Mouse (Mus musculus) T-helper 17 cell (primary cell): ENCODE data around the gene Srp14.

Source experiments
- in situ Hi-C, 2 experiments: fragments of 300-600 bp; cut with MboI, MseI; formaldehyde crosslinking; loops; 1 replicate in 1 of 2; 2 replicates in 1 of 2; pipeline ENCODE4 v1.15.1; 2025; ENCODE audit warnings: high pct_unique_total_duplicates in 2 of 2

Srp14 gene

DNA sequence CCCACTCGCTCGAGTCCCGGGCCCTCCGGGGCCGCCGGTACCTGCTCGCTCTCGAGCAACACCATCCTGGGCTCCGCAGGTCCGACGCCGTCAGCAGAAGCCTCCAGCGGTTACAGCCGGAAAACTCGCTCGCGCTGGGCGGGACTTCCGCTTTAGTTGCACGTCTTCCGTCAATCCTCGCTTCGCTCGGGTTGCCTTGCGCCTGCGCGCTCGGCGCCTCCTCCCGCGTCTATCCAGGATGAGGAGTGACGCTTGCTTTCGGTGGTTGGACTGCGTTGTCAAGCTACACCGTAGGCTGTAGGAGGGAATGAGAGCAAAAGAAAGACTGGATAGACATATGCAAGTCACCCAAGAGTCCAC is at the start of gene Srp14:
Gene Srp14 (minus strand): TSS at position 162 of the 360 bp plus-strand sequence.
- in situ Hi-C loops, result no loop called here

DNA sequence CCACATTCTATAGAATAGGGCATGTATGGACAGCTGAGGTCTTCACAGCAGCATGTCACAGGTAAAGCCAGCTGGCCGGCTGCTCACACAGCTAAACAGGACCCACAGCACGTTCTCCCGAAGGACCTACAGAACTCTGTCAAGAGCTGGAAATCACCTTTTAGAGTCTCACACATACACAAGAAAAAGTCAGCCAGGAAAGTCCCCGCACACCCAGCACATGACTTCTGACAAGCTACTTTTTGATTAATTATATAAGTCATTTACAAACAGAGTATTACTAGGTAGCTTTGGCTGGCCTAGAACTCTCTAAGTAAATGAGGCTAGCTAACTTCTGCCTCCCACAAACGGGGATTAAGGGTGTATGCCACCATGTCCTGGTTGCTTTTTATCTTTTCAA is 47.0 kb upstream of the Srp14 start:
- in situ Hi-C loops, result loop anchor here in 1 of 2 experiments (10.0 kb wide), 1 partner anchor 502 kb away; no protein-coding TSS in a partner anchor

DNA sequence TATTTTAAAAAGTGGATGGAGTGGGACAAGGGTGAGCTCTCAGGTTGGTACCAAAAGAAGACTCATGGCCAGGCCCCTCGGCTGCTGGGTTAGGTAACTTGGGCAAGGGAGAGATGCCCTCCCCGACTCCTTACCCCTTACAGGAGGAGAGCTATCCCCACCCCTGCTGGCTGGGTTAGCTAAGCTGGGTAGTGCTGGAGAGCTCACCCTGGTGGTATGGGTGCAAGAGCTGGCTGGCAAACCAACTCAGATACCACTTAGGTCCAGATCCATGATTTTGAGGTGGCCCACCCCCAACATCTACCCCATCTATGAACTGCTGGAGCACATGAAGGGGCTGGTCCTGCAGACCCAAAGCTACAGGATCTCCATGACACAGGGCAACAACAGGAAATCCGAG is 45.3 kb upstream of the Srp14 start:
- in situ Hi-C loops, result loop anchor here in 1 of 2 experiments (10.0 kb wide), 1 partner anchor 500 kb away; no protein-coding TSS in a partner anchor

DNA sequence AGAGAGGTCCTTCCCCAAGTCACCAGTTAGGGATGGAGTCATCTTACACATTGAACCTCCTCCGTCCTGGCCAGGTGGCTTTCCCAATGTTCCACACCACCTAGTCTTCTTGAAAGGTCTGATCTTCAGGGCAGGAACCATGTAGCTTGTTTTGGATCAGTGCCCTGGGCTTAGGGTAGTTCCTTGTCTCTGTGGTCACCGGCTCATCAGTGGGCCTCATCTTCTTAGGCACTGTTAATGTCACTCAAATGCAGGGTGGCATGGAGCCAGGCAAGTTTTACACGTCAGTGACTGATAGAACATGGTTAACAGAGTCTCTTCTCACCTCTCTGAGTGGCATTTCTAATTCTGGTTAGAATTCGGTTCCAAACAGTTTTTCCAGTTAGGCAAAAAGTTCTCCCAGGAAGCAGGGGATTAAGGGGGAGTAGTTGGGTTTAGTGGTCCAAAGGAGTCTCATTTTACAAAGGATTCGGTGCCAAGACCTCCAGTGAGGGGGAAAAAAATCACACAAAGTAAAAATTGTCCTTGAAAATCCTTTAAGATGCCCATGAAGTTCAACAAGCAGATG is 43.7 kb upstream of the Srp14 start:
- in situ Hi-C loops, result loop anchor here in 1 of 2 experiments (10.0 kb wide), 1 partner anchor 498 kb away; no protein-coding TSS in a partner anchor

DNA sequence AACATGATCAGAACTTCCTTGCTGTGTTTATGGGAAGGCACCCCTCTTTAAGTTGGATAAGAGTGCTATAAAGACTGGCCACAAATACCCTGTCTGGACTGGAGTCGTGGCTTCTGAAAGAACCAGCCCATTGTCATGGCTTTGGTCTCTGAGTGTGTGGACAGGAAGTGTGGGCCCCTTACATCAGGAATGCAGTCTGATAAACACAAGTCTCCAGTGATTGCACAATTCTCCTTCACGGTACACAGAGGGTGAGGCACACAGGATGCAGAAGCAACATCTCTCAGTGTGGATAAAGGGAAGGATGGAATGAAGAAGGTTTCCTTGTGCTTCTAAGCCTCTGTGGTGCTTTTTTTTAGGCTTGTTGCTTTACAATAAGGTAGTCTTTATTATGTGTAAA is 42.8 kb upstream of the Srp14 start:
- in situ Hi-C loops, result loop anchor here in 1 of 2 experiments (10.0 kb wide), 1 partner anchor 497 kb away; no protein-coding TSS in a partner anchor

DNA sequence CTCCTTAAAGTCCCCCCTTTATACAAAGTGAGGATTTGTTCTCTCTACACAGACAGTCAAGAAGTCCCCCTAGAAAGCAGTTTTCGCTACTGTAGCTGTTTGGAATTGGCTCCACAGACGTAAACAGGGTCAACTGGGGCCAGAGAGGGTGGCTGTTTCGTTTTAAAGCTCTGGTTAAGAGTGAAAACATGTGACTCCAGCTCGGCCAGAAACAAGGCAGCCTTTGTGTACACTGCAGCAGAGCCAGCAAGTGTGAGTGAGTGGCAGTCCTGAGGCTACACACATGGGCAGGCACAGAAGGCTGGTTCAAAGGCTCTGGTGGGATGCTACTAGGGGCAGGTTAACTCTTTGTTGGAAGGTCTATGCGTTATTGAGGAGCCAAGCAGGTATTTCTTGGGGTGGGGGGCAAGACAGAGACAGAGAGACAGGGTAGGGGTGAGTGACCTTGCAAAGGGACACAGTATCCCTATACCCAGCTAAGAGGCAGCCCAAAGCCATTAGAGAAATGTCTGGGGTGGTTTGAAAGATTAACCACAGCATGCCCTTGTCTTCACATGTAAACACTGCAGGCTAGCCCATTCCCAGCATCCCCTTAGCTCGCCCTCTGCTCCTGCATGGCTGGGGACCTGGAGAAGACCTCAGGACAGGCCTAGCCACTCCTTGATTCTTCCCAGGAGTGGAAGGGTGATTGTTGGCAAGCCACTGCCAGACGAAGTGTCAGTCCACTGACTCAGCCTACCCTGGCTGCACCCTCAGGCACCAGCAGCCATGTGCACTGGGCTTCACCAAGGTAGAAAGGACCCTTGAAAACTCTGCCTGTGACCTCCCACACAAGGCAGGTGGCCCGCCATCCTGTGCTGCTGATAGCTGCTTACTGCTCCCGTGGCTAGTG is 40.8 kb upstream of the Srp14 start:
- in situ Hi-C loops, result loop anchor here in 1 of 2 experiments (10.0 kb wide), 1 partner anchor 495 kb away; no protein-coding TSS in a partner anchor

DNA sequence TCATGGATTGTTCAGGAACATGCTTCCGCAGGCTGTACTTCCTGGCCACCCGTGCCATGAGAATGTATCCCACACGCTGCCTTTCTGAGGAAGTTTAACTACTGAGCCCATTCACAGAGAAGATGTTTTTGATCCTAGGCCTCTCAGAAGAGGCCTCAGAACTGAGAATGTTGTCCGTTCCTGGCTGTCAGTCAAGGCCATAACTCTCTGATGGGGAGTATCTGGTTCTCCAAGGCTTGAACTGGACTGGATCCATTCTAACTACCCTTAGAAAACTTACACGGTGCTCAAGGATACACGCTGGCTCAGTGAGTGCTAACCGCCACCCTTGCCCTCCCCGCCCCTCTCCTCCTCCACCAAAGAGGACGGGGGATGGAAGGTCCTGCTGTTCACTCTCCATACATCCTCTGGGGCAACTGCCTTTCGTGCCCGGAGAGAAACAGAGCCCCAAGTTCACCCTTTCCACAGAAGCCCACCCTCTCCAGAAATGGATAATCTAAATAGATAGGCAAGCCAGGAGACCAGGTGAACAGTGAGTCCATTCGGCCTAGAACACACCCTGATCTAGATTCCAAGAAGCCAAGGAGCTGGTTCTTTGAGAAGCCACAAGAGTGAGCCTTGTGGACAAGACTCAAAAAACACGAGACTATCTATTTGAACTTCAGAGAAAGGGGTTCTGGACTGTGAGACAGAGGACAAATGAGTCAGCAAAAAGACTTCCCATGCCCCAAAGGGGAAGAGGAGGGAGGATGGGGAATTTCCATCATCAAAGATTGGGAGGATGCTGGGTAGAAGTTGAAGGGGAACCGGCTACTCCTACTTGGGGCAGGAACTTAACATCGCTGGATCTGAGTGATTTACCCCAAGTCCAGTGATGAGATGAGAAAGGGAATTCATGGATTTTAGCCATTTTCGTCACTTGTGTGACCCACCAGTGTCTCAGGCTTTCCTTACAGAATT is 33.2 kb upstream of the Srp14 start:
- in situ Hi-C loops, result no loop called here

DNA sequence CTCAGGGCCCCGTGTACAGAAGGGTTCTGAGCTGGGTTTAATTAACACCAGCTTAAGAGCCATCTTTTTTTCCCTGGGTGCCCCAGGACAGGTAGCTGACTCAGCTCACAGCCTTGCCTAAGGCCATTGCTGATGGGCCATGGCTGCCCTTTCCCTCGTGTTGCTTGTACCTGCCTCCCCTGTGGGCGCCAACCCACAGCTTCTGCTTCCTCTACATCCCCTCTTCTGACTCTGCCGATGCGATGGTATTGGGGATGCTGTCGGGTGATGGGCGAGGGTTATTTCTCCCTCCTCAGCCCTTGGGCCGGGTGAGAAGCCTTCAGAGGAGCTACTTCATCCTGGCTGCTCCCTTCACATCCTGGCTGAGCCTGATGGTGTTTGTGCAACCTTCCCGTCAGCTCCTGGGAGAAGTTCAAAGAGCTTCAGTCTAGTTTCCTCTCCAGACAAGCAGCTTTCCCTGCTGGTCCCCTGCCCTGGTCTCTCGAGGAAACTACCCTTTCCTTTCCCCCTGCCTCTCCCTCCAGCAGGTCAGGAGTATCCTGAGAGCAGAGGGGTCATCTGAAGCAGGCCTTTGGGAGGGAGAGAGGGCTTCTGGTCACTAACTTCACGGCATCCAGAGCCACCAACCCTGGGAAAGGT is 32.4 kb upstream of the Srp14 start:
- in situ Hi-C loops, result no loop called here

DNA sequence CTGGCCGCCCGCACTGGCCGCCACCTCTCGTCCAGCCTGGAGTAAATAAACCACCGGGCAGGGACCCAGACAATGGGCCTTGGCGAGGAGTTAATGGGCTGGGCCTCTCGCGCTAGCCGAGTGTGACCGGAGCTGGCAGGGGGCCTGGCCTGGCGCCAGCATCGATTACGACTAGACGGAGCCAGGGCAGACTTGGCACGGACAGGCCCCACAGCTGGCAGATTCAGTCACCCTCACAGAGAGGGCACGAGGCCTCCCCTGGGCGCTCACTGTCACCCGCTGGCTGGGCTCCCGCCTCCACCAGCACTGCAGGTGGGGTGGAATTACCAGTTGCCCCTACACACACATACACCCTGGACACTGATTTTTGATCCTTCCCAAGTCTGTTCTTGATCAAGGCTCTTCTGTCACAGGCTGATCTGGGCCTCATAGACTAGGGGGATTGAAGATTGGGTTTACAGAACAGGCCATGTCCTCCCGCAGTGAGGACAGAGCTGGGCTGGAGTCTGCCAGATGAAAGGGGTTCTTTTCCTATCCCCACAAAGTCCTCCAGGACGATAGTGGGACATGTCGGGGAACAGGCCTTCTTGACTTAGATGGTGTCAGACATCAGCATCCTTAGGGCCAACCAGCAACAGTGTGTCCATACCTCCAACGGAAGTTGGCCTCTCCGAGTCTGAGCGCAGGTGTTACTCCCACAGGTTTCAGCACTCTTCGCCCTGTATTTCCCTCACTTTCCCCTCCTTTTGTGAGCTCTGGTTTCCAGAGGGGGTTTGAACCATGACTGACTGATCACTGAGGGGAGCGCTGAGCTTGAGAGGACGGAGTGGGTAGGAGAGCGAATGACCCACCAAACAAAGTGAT is 31.2 kb upstream of the Srp14 start:
- in situ Hi-C loops, result no loop called here

DNA sequence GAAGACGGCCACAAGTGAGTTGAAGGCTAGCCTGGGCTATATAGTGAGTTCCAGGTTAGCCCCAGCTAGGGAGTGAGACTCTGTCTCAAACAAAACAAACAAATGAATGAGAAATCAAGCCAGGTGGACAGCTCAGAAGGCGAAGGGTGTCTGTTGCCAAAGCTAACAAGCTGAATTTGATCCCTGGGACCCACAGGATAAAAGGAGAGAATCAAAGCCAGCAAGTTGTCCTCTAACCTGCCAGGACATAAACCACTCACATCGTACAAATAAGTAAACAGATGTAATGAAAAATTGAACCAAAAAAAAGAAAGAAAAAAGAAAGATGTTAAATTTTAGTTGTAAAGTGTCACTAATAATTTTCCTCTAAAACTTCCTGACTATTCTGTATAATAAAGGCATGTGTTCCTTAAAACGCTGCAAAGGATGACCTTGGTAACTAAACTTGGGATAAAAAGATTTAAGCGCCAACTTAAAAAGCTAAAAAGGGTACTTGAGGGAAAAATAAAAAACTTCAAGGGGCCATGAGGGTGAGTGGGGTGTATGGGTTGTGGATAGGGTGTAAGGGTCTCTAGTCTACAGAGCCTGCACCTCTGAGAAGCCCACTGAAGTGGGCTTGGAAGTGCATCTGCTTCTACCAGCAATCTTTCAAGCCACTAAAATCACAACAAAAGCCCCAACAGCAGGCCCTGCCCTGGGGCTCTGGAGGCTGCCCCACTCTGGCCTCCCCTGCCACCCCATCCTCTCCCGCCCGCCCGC is 30.4 kb upstream of the Srp14 start:
- in situ Hi-C loops, result no loop called here

DNA sequence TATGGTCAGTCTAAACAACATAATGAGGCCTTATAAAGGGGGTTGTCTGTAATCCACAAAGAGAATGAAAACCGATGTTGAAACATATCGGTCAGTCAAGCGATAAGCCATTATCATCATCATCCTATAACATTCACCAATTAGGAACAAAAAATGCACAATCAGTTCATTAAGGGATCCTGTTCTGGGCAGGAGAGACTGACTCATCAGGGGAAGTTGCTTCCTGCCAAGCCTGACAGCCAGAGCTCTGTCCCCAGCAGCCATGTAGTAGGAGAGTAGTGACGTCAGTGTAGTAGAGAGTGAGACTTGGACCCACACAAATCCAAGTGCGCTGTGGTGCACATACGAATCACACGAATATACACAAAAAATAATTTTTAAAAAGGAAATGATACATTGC is 27.6 kb upstream of the Srp14 start:
- in situ Hi-C loops, result no loop called here

DNA sequence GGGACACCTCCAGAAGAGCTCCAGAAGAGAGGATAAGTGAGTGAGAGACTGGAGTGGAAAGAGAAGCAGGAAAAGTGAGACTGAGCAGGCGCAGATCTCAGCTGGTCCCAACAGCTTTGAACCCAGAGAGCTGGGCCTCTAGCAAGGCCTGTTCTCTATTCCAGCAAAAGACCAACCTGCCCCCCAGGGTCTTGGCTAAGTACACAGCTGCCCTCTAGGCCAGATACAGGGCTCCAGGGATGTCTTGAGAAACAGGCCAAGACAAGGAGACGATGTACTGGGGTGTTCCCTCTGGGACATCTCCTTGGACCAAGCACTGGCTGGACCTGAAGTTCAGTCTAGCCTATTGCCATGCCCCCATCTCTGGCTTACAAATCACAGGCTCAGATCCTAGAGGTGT is 20.7 kb upstream of the Srp14 start:
- in situ Hi-C loops, result no loop called here

DNA sequence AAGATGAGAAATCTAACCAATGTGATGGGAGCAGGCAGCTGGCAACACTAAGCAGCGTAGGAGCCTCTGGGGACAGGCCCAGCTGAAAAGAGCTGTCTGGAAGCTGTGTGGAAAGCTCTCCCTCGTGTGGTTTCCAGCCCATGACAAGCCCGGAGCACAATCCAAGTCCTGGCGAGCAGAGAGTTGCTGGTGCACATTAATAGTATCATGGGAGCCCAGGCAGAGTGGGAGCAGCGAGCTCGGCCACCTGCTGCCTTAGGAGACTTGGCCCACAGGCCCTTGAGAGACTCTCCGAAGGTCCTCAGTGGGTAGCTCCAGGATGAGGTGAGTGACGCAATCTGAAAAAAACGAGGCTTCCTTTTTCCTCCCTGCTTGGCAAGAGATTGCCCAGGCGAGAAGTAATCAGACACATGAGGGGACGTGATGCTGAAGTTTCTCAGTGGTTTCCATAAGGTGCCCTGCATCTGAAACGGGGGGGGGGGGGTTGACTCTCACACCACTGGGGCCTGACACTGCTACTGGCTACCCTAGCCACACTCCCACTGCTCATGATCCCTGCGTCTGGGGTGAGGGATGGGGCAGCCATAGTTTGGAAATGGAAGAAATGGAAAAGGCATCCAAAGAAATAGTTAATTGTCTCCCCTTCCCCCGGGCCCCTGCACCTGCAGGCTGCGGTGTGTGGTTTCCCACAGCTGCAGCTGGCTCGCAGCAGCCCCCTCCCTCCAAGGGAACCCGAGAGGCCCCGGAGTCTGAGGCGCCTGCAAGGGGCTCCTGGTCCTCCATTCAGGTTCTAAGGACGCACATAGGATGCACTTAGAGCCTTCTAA is 19.8 kb upstream of the Srp14 start:
- in situ Hi-C loops, result no loop called here

DNA sequence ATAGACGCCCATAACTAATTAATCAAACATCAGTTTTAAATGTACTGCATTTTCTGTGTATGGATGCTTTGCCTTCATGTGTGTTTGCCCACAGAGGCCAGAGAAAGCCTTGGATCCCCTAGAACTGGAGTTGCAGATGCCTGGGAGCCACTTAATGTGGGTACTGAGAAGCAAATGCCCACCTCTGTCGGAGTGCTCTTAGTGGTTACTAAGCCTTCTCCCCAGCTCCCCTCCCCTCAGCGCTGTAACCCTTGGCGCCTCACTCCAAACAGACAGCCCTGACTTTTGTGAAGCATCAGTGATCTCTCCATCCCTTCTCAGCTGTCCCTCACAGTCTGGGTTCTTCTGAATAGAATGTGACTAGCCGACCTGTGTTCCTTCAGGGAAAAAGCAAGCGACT is 19.0 kb upstream of the Srp14 start:
- in situ Hi-C loops, result no loop called here

DNA sequence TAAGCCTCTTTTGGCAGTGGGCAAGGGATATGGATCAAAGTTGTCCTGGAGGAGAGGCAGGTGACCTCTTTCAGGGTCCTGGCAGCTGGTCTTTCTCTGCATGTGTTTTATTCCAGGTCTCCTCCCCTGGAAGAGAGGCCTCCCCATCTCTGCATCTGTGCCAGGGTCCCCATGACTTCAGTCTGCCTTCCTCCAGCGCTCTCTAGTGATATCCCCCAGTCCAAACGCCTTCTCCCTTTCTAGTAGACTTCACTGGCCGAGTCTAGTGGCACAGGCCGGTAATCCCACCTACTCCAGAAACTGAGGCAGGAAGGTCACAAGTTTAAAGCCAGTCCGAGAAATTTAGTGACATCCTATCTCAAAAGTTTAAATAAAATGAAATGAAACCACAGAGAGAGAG is 18.4 kb upstream of the Srp14 start:
- in situ Hi-C loops, result no loop called here

DNA sequence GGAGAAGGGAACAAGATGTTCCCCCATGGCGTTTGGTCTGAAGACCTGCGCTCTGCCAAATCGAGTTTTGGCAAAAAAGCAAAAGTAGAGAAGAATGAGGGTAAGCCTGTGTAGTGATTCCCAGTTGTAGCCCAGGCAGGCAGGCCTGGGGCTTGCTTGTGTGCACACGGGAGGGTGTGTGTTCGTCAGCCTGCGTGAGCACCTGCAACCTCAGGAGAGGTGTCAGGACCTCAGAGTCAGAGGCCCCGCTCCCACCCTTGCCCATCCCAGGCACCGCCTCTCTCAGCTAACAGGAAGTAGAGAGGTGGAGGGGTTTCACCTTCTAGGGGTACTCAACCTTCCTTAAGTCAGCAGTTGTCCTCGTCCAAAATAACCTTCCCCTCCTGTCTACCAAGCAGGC is 15.5 kb upstream of the Srp14 start:
- in situ Hi-C loops, result no loop called here

DNA sequence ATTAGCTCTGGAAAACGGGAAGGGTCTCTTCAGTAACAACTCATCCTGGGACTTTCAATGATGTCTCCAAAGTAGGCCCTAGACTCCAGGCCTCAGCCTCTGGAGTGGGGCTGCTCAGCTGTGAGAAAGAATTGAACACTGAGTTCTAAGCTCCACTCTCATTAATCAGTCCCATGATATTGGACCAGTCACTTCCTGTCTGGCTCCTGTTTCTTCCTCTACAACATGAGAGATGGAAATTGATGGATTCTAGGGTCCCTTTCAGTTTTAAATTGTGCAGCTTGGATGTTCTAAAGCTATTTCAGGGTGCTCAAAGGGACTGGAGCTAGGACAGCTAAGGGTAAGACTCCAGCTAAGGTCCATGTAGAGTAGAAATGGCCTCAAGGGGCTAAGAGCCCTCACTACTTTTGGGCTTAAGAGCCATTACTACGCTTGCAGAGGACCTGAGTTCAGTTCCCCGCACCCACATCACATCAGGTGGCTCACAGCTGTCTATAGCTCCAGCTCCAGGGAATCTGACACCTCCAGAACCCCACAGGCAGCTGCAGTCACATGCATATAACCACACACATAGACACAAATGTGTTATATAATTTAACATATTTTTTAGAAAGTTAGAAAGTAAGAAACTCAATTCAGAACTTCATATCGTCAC is 12.4 kb upstream of the Srp14 start:
- in situ Hi-C loops, result no loop called here

DNA sequence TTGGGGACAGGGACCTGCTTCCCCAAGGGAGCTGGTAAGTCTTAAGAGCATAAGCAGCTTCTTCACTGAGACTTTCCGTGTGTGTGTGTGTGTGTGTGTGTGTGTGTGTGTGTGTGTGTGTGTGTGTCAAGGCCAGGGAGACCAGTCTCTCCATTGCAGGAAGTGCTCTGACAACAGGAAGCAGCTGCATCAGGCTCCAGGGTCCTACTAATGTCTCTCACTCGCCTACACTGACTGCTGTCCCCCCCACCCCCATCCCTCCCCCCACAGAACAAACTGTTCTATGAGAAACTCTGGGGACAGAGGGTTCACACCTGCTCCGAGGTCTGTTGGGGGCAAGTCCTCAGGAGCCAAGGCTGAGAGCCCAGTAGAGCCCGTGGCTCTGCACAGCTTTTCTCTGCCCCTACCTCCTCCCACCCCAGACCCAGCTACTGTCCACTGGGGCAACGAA is 11.8 kb upstream of the Srp14 start:
- in situ Hi-C loops, result no loop called here
